Mouse (Mus musculus): ENCODE measurements around the gene Mcu.

Mcu gene

GRCm38 (mm10) chr10:59569481-59569869 lies 47.0 kb downstream of the Mcu start:
- no peak for DNase-seq (ENCODE audit: low spot score in 2 of 2)

- DNase-seq (ENCODE audit: low spot score in 2 of 2), result no peak
These were observed 47.6 kb downstream of the Mcu start for GRCm38 (mm10) chr10:59568665-59569480.

GRCm38 (mm10) chr10:59566968-59567367 lies 49.5 kb downstream of the Mcu start:
- DNase-seq (ENCODE audit: low spot score in 2 of 2), result no peak

- DNase-seq (ENCODE audit: low spot score in 2 of 2), result no peak
These were observed 50.5 kb downstream of the Mcu start for GRCm38 (mm10) chr10:59565995-59566410.

- no peak for DNase-seq (ENCODE audit: low spot score in 2 of 2)
These were observed 51.9 kb downstream of the Mcu start for GRCm38 (mm10) chr10:59564551-59564950.

GRCm38 (mm10) chr10:59562511-59562910 lies 54.0 kb downstream of the Mcu start:
- peak in 1 of 2 experiments; percentile 24 for DNase-seq (ENCODE audit: low spot score in 2 of 2)

GRCm38 (mm10) chr10:59560126-59560525 lies 56.4 kb downstream of the Mcu start:
- DNase-seq (ENCODE audit: low spot score in 2 of 2), result no peak

GRCm38 (mm10) chr10:59558602-59559001 lies 57.9 kb downstream of the Mcu start:
- DNase-seq (ENCODE audit: low spot score in 2 of 2), result no peak

- no peak for DNase-seq (ENCODE audit: low spot score in 2 of 2)
These were observed 58.3 kb downstream of the Mcu start for GRCm38 (mm10) chr10:59558164-59558563.

GRCm38 (mm10) chr10:59556541-59556940 lies 60.0 kb downstream of the Mcu start:
- DNase-seq (ENCODE audit: low spot score in 2 of 2), result no peak

- DNase-seq (ENCODE audit: low spot score in 2 of 2), result no peak
These were observed 62.2 kb downstream of the Mcu start for GRCm38 (mm10) chr10:59554243-59554642.

GRCm38 (mm10) chr10:59552456-59552855 lies 64.0 kb downstream of the Mcu start:
- DNase-seq (ENCODE audit: low spot score in 2 of 2), result no peak

GRCm38 (mm10) chr10:59548768-59549333 lies 67.6 kb downstream of the Mcu start:
- no peak for DNase-seq (ENCODE audit: low spot score in 2 of 2)

- no peak for DNase-seq (ENCODE audit: low spot score in 2 of 2)
These were observed 68.3 kb downstream of the Mcu start for GRCm38 (mm10) chr10:59548211-59548610.

- no peak for DNase-seq (ENCODE audit: low spot score in 2 of 2)
These were observed 69.1 kb downstream of the Mcu start for GRCm38 (mm10) chr10:59547426-59547825.

GRCm38 (mm10) chr10:59545169-59545568 lies 71.3 kb downstream of the Mcu start:
- DNase-seq (ENCODE audit: low spot score in 2 of 2), result no peak

- peak in 1 of 2 experiments; percentile 22 for DNase-seq (ENCODE audit: low spot score in 2 of 2)
These were observed 73.1 kb downstream of the Mcu start for GRCm38 (mm10) chr10:59543351-59543750.

GRCm38 (mm10) chr10:59541466-59541865 lies 75.0 kb downstream of the Mcu start:
- no peak for DNase-seq (ENCODE audit: low spot score in 2 of 2)

GRCm38 (mm10) chr10:59540596-59540995 lies 75.9 kb downstream of the Mcu start:
- no peak for DNase-seq (ENCODE audit: low spot score in 2 of 2)

- no peak for DNase-seq (ENCODE audit: low spot score in 2 of 2)
These were observed 76.4 kb downstream of the Mcu start for GRCm38 (mm10) chr10:59540081-59540480.

- DNase-seq (ENCODE audit: low spot score in 2 of 2), result no peak
These were observed 77.0 kb downstream of the Mcu start for GRCm38 (mm10) chr10:59539533-59539875.

- DNase-seq (ENCODE audit: low spot score in 2 of 2), result peak; percentile 30 to 41
These were observed 77.5 kb downstream of the Mcu start for GRCm38 (mm10) chr10:59538767-59539532.

- no peak for DNase-seq (ENCODE audit: low spot score in 2 of 2)
These were observed 78.4 kb downstream of the Mcu start for GRCm38 (mm10) chr10:59538063-59538462.

All from thymus, postnatal 10 days (tissue).